Mouse (Mus musculus): ENCODE data around the gene Atf1.

GRCm38 (mm10) chr15:100304019-100304991, 76.7 kb downstream of the Atf1 start, which contains the start of gene Mettl7a1:
- peak; percentile 64 to 77; a peak in 3 of 4 replicates for TF ChIP-seq POLR2A (IDR thresholded peaks at IDR 0.05; ENCODE audit: control insufficient read depth in 1 of 2, insufficient read depth in 1 of 2, low read depth in 1 of 2, low read length in 2 of 2, poor library complexity in 1 of 2)
- TF ChIP-seq CTCF (IDR thresholded peaks at IDR 0.05 in 2 of 3, conservative IDR thresholded peaks at IDR 0.05 in 1 of 3; ENCODE audit: control insufficient read depth in 1 of 3, insufficient read depth in 1 of 3, low read depth in 2 of 3, low read length in 3 of 3, poor library complexity in 1 of 3, severe bottlenecking in 1 of 3) = no peak
- TF ChIP-seq GATA1 (IDR thresholded peaks at IDR 0.05; ENCODE audit: low read depth, low read length) = peak; percentile 34; the same call in 1 of the 2 replicates
- peak; percentile 78 for TF ChIP-seq TCF12 (IDR thresholded peaks at IDR 0.05; ENCODE audit: low read depth, low read length)
- TF ChIP-seq ZC3H11A (IDR thresholded peaks at IDR 0.05; ENCODE audit: low read depth, low read length) = no peak
- peak; percentile 88 to 93 for TF ChIP-seq EP300 (IDR thresholded peaks at IDR 0.05; ENCODE audit: low read depth in 1 of 2, low read length in 2 of 2)
- TF ChIP-seq USF2 (IDR thresholded peaks at IDR 0.05; ENCODE audit: borderline replicate concordance in 1 of 2, insufficient read depth in 1 of 2, low read depth in 1 of 2, low read length in 2 of 2) = no peak
- peak; percentile 88 for TF ChIP-seq NELFE (IDR thresholded peaks at IDR 0.05; ENCODE audit: low read depth, low read length)
- TF ChIP-seq GABPA (IDR thresholded peaks at IDR 0.05; ENCODE audit: low read depth, low read length) = peak; percentile 95
- peak; percentile 97 for TF ChIP-seq ETS1 (IDR thresholded peaks at IDR 0.05; ENCODE audit: low read depth, low read length)
- TF ChIP-seq POLR2AphosphoS5 (IDR thresholded peaks at IDR 0.05; ENCODE audit: borderline replicate concordance, low read depth, low read length) = peak; percentile 43; the same call in 1 of the 2 replicates

Measured in MEL (cell line).